Mouse (Mus musculus) lung, embryonic 16.5 days (tissue): Measurements from ENCODE around the gene Olfr609. TPM values are rescaled to one million over a fixed set of nuclear protein-coding genes. Genes with fewer than 3 reads are reported as not detected.

ENCODE experiments used
- polyA plus RNA-seq: library from polyadenylated mRNA; unstranded; fragments of >200 nt; fragmentation: Nextera tagmentation; extraction: Ambion mirVana; gene quantifications from 2 replicates; pipeline ENCODE4 v1.2.1, GENCODE M21; 2015

The Olfr609 gene
- polyA plus RNA-seq, 1 experiment from 2014 or later: not detected

Other genes starting within 250 kb of the Olfr609 start
- not detected in 2 replicates for gene Usp17ld, start 245.6 kb downstream of the Olfr609 start, polyA plus RNA-seq
- not detected in 2 replicates for gene Olfr596, start 192.4 kb downstream of the Olfr609 start, polyA plus RNA-seq
- gene Olfr597, start 181.7 kb downstream of the Olfr609 start, polyA plus RNA-seq: not detected in 2 replicates
- gene Olfr598, start 174.5 kb downstream of the Olfr609 start, polyA plus RNA-seq: not detected in 2 replicates
- gene Olfr599, start 162.1 kb downstream of the Olfr609 start, polyA plus RNA-seq: not detected in 2 replicates
- gene Olfr600, start 148.4 kb downstream of the Olfr609 start, polyA plus RNA-seq: not detected in 2 replicates
- not detected in 2 replicates for gene Olfr601, start 135.4 kb downstream of the Olfr609 start, polyA plus RNA-seq
- gene Olfr603, start 111.9 kb downstream of the Olfr609 start, polyA plus RNA-seq: not detected in 2 replicates
- not detected in 2 replicates for gene Usp17lc, start 83.0 kb downstream of the Olfr609 start, polyA plus RNA-seq
- not detected in 2 replicates for gene Olfr605, start 52.6 kb downstream of the Olfr609 start, polyA plus RNA-seq
- not detected in 2 replicates for gene Olfr606, start 49.0 kb downstream of the Olfr609 start, polyA plus RNA-seq
- gene Olfr607, start 33.9 kb downstream of the Olfr609 start, polyA plus RNA-seq: not detected in 2 replicates
- not detected in 2 replicates for gene Olfr608, start 28.2 kb downstream of the Olfr609 start, polyA plus RNA-seq
- gene Olfr610, start 14.1 kb upstream of the Olfr609 start, polyA plus RNA-seq: not detected in 2 replicates
- not detected in 2 replicates for gene Olfr611, start 22.8 kb upstream of the Olfr609 start, polyA plus RNA-seq
- gene Olfr612, start 44.7 kb upstream of the Olfr609 start, polyA plus RNA-seq: not detected in 2 replicates
- not detected in 2 replicates for gene Olfr613, start 50.0 kb upstream of the Olfr609 start, polyA plus RNA-seq
- gene Olfr615, start 58.0 kb upstream of the Olfr609 start, polyA plus RNA-seq: not detected in 2 replicates
- gene Olfr616, start 71.1 kb upstream of the Olfr609 start, polyA plus RNA-seq: not detected in 2 replicates
- gene Olfr617, start 75.0 kb upstream of the Olfr609 start, polyA plus RNA-seq: not detected in 2 replicates
- not detected in 2 replicates for gene Olfr618, start 92.0 kb upstream of the Olfr609 start, polyA plus RNA-seq
- not detected in 2 replicates for gene Olfr619, start 102.5 kb upstream of the Olfr609 start, polyA plus RNA-seq
- not detected in 2 replicates for gene Olfr620, start 114.5 kb upstream of the Olfr609 start, polyA plus RNA-seq
- not detected in 2 replicates for gene Olfr622, start 144.6 kb upstream of the Olfr609 start, polyA plus RNA-seq
- gene Olfr623, start 165.6 kb upstream of the Olfr609 start, polyA plus RNA-seq: not detected in 2 replicates
- 0.05 TPM in 1 of 2 replicates, not detected in the other for gene Olfr624, start 173.1 kb upstream of the Olfr609 start, polyA plus RNA-seq
- not detected in 2 replicates for gene Olfr625-ps1, start 184.7 kb upstream of the Olfr609 start, polyA plus RNA-seq
- not detected in 2 replicates for gene Olfr243, start 216.6 kb upstream of the Olfr609 start, polyA plus RNA-seq
- not detected in 2 replicates for gene Olfr628, start 232.3 kb upstream of the Olfr609 start, polyA plus RNA-seq
- not detected in 2 replicates for gene Olfr629, start 246.9 kb upstream of the Olfr609 start, polyA plus RNA-seq